Mouse (Mus musculus): ENCODE measurements around the gene Capns1. TPM values are rescaled to one million over a fixed set of nuclear protein-coding genes. Genes with fewer than 3 reads are reported as not detected.
"Not testable (repeated sequence)": the region's sequence is repeated elsewhere in the genome, so short reads cannot be mapped to it uniquely, and the experiment has no call there.

Capns1 gene
- 624 and 670 TPM in 2 replicates for total RNA-seq (2021)
- long read RNA-seq, transcript Capns1-203 (11 exons, 1,429 nt) = major isoform, 153 of 185 reads
- long read RNA-seq, partial matches to known transcripts = 17 of 185 reads
- long read RNA-seq, other reads (novel, unspliced or antisense) = 11 of 185 reads

GRCm38 (mm10) chr7:30198481-30198971 lies at the start of gene Capns1:
Capns1 (minus strand) TSS chr7:30198811.
- DNase-seq = peak; percentile 47

- not testable (repeated sequence) for DNase-seq
Observed at GRCm38 (mm10) chr7:30237374-30237773, 38.8 kb upstream of the Capns1 start.

GRCm38 (mm10) chr7:30235625-30236024 lies 37.0 kb upstream of the Capns1 start, which contains the start of gene Ovol3:
Ovol3 (minus strand) TSS chr7:30235725.
- no peak for DNase-seq

GRCm38 (mm10) chr7:30235091-30235490 lies 36.5 kb upstream of the Capns1 start:
- no peak for DNase-seq

- DNase-seq = no peak
Observed at GRCm38 (mm10) chr7:30234276-30234858, 35.8 kb upstream of the Capns1 start.

GRCm38 (mm10) chr7:30233387-30233786 lies 34.8 kb upstream of the Capns1 start:
- no peak for DNase-seq

- DNase-seq = peak; percentile 46
Observed at GRCm38 (mm10) chr7:30232631-30233148, 34.1 kb upstream of the Capns1 start.

GRCm38 (mm10) chr7:30231669-30232454 lies 33.3 kb upstream of the Capns1 start, which contains the start of the genes Polr2i and Tbcb:
Polr2i (plus strand) TSS chr7:30231948.
Tbcb (minus strand) TSS chr7:30232272.
- DNase-seq = peak; percentile 99

GRCm38 (mm10) chr7:30231328-30231668 lies 32.7 kb upstream of the Capns1 start:
- DNase-seq = no peak

- no peak for DNase-seq
Observed at GRCm38 (mm10) chr7:30224206-30224605, 25.6 kb upstream of the Capns1 start.

GRCm38 (mm10) chr7:30222205-30222604 lies 23.6 kb upstream of the Capns1 start:
- DNase-seq = no peak

- no peak for DNase-seq
Observed at GRCm38 (mm10) chr7:30221433-30221832, 22.8 kb upstream of the Capns1 start.

GRCm38 (mm10) chr7:30220008-30220356 lies 21.4 kb upstream of the Capns1 start:
- no peak for DNase-seq

GRCm38 (mm10) chr7:30219293-30220007 lies 20.8 kb upstream of the Capns1 start:
- DNase-seq = peak; percentile 52

- DNase-seq = no peak
Observed at GRCm38 (mm10) chr7:30217277-30217676, 18.7 kb upstream of the Capns1 start.

GRCm38 (mm10) chr7:30216723-30217151 lies 18.1 kb upstream of the Capns1 start:
- DNase-seq = peak; percentile 83

GRCm38 (mm10) chr7:30215875-30216274 lies 17.3 kb upstream of the Capns1 start:
- no peak for DNase-seq

- no peak for DNase-seq
Observed at GRCm38 (mm10) chr7:30213881-30214280, 15.3 kb upstream of the Capns1 start.

GRCm38 (mm10) chr7:30211025-30211424 lies 12.4 kb upstream of the Capns1 start:
- DNase-seq = no peak

GRCm38 (mm10) chr7:30206364-30206763 lies 7.8 kb upstream of the Capns1 start:
- not testable (repeated sequence) for DNase-seq

- DNase-seq = peak; percentile 59
Observed at GRCm38 (mm10) chr7:30205383-30205782, 6.8 kb upstream of the Capns1 start.

GRCm38 (mm10) chr7:30204380-30204779 lies 5.8 kb upstream of the Capns1 start:
- peak; percentile 41 for DNase-seq

Data from adrenal gland, postnatal 25 days (tissue).